Mouse (Mus musculus) neutrophil, adult 5-6 weeks (primary cell): Measurements from ENCODE around the gene Rdh8. TPM values are rescaled to one million over a fixed set of nuclear protein-coding genes. Genes with fewer than 3 reads are reported as not detected.

ENCODE experiments used
- ATAC-seq: fragments of 151-379, 151-347 bp; 2 replicates; pipeline ENCODE4 v1.8.0; 2017; ENCODE audit warnings: mild to moderate bottlenecking, moderate TSS enrichment; ENCODE audit not compliant: insufficient number of reproducible peaks, poor library complexity, low FRiP score, severe bottlenecking; ENCODE audit errors: extremely low read depth
- total RNA-seq: library from RNA; stranded (forward); fragments of 200-1000 nt; gene quantifications from 2 replicates; pipeline ENCODE4 v1.2.3, GENCODE M21; 2017

Rdh8 gene
- not detected in 2 replicates for total RNA-seq

DNA sequence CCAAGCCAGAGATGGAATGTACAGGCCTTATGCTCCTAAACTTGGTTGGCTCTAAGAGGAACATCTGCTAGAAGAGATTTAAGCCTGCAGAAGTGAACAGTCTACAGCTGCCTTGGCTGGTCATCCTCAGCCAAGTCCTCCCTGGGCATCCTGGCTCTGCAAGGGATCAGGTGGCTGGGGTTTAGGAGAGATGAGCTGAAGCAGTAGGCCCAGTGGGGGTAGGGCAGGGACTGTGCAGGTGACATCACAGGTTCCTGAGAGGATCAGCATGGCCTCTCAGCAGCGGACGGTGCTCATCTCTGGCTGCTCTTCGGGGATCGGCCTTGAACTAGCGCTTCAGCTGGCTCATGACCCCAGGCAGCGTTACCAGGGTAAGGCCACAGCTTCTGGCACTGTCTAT lies at the start of gene Rdh8:
Gene Rdh8, plus strand, starts transcription at position 268 of the 400 bp plus-strand sequence.
- no peak for ATAC-seq

- no peak for ATAC-seq
Measured at GRCm38 (mm10) chr9:20781286-20781685, 37.0 kb upstream of the Rdh8 start.

DNA sequence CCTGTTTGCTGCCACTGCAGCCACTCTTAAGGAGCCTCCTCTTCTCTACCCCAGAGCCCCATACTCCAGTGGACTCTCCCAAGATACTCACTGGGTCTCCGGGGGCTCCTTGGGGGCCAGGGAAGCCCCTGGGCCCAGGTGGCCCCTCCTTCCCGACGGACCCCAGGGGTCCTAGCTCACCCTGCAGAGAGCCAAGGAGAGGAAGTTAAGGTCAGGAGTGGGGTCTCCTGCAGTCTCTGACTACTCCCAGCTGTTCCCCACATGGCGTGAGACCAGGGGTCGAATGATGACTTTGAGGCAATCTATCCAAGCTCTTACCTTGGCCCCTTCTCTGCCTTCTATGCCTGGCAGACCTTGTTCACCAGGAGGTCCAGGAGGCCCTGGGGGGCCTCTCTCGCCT lies 33.2 kb upstream of the Rdh8 start:
- no peak for ATAC-seq

DNA sequence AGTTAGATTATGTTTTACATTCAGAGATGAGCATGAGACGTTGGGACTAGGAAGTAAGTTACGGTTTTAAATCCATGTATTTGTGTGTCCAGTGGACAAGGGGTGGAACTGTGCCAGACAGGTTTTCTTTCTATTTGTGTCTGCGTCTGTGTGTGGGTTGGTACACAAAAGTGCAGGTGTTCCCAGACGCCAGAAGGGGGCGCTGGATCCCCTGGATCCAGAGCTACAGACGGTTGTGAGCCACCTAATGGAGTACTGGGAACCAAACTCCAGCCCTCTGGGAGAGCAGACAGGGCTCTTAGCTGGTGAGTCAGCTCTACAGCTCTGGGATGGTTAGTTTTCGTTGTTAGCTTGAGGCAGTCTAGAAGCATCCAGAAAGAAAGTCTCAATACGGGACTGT lies 30.3 kb upstream of the Rdh8 start:
- ATAC-seq: no peak

GRCm38 (mm10) chr9:20789651-20790050 lies 28.7 kb upstream of the Rdh8 start:
- no peak for ATAC-seq

DNA sequence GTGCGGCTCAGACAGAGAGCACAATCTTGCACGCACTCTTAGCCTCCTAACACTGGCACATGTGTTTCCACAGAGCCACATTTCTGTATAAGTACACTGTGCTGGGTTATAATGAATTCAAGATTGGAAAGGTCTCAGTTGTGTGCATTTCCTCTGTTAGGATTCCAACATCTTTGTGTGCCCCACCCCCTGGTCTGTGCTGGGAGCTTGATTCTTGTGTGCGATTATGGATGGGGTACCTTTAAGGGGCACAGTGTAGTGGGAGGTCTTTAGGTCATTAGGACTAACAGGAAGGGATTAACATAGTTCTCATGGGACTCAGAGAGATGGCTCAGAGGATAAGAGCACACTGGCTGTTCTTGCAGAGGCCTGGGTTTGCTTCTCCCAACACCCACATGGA lies 28.0 kb upstream of the Rdh8 start:
- no peak for ATAC-seq

DNA sequence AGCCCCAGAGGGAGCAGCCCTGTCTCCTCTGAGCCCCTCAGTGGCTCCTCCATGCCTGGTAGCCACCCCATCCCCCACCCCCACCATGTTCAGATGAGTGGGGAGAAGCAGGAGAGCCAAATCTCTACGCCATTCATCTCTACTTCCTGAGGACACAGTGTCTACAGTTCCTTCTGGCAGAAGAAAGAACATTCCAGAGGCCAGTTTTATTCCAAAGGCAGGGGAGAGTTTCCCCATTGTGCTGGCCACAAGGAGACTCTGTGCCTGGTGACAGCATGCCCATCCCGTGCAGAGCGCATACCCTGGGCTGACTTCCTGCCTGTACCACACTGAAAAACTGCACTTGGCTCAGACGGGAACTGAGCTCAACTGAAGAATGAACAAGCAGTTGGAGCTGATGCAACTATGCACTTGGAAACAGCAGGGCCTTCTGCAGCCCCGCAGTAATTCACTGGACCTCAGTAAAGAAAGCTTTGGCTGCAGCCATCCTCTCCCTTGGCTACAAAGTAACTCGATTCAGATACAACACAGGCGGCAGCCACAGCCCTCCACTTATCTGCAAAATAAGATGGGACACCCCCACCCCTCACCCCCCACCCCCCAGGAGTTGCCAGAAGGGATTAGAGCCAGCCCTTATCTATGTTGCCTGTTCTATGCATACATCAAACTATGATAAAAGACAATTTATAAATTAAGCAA lies 24.0 kb upstream of the Rdh8 start:
- no peak for ATAC-seq

- no peak for ATAC-seq
Measured at GRCm38 (mm10) chr9:20804266-20805158, 13.8 kb upstream of the Rdh8 start.

DNA sequence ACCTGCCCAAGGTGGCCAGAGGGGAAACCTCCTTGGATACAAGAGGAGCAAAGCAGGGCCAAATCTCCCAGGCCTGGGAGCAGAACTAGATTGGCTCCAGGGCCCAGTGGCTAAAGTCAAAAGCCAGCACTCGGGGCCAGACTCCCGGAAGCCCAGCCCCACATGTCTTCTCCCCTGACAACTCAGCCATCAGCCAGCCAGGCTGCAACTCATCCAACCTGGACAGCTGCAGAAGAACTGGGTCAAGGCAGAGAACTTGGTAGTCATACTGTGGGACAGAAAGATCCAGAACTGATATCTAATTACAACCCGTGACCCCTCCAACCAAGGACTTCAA lies 13.2 kb upstream of the Rdh8 start:
- ATAC-seq: no peak

GRCm38 (mm10) chr9:20805706-20806105 lies 12.6 kb upstream of the Rdh8 start:
- no peak for ATAC-seq

- no peak for ATAC-seq
Measured at GRCm38 (mm10) chr9:20810271-20810670, 8.0 kb upstream of the Rdh8 start.

GRCm38 (mm10) chr9:20810773-20811172 lies 7.5 kb upstream of the Rdh8 start:
- ATAC-seq: no peak

GRCm38 (mm10) chr9:20812537-20813271 lies 5.6 kb upstream of the Rdh8 start:
- no peak for ATAC-seq

DNA sequence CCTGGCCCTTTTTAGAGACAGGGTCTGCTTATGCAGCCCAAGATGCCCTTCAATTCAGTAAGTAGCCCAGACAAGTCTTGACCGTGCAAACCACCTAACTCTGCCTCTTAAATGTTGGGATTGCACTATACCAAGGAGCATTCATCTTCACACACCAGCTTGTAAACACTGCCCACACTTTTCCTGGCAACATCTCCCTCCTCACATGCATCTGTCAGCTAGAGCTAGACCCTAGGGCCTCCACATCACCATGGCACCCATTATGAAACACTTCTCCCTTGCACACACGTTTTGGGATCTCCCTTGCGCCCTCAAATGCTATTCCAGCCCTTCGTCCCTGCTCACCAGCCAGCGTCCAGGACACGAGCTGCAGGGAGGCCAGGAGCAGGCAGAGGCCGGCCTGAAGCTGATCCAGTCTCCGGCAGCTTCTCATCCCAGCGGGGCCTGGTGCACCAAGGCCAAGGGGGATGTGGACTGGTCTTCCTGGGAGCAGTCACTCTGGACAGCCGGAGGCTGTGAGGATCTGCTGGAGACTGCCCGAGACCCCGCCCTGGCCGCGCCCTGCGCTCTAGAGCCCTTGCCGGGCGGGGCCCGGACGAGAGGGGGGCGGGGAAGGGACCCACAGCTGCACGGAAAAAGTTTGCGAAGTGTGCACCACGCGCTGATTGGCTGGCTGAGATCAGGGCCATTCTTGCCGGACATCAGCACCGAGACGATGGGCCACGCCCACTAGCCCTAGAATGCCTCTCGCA lies 3.6 kb upstream of the Rdh8 start, which contains the start of gene Col5a3:
Gene Col5a3, minus strand, starts transcription at position 547 of the 752 bp plus-strand sequence.
- ATAC-seq: no peak

- ATAC-seq: no peak
Measured at GRCm38 (mm10) chr9:20820001-20820400, 1.7 kb downstream of the Rdh8 start.

- ATAC-seq: no peak
Measured at GRCm38 (mm10) chr9:20822821-20823220, 4.5 kb downstream of the Rdh8 start.

GRCm38 (mm10) chr9:20825781-20826180 lies 7.5 kb downstream of the Rdh8 start:
- no peak for ATAC-seq

- no peak for ATAC-seq
Measured at GRCm38 (mm10) chr9:20828127-20828526, 9.8 kb downstream of the Rdh8 start.
